Mouse (Mus musculus) forebrain, postnatal 0 days (tissue): Measurements from ENCODE around the gene Olfr49. TPM values are rescaled to one million over a fixed set of nuclear protein-coding genes. Genes with fewer than 3 reads are reported as not detected.
A peak's percentile ranks its signal among the peaks of the same experiment; 100 is the strongest.

Experiments used
- ATAC-seq: fragments of 200-750 bp; cut with Nextera tagmentation; 2 replicates; pipeline ENCODE4 v1.8.0; 2017; ENCODE audit warnings: mild to moderate bottlenecking, moderate library complexity
- DNase-seq: peaks from one replicate; pipeline ENCODE4 v3.0.0-alpha.2; 2015
- H3K27ac ChIP-seq: fragments of 300-500 bp; sonication (generic); 2 replicates; pipeline ENCODE4 v1.5.1; 2014; ENCODE audit warnings: low read depth, mild to moderate bottlenecking, antibody characterized with exemption, low read length, moderate library complexity, mixed read lengths
- H3K27me3 ChIP-seq: fragments of 300-500 bp; sonication (generic); 2 replicates; pipeline ENCODE4 v1.6.1; 2014; ENCODE audit warnings: mild to moderate bottlenecking, low read length, mixed read lengths; ENCODE audit not compliant: insufficient read depth
- H3K36me3 ChIP-seq: fragments of 300-500 bp; sonication (generic); 2 replicates; pipeline ENCODE4 v1.6.1; 2014; ENCODE audit warnings: mild to moderate bottlenecking, moderate library complexity; ENCODE audit not compliant: insufficient read depth
- H3K4me1 ChIP-seq: fragments of 300-500 bp; sonication (generic); 2 replicates; pipeline ENCODE4 v1.6.1; 2014; ENCODE audit warnings: antibody characterized with exemption; ENCODE audit not compliant: insufficient read depth
- H3K4me2 ChIP-seq: fragments of 300-500 bp; sonication (generic); 2 replicates; pipeline ENCODE4 v1.6.1; 2014; ENCODE audit warnings: low read depth, mild to moderate bottlenecking, moderate library complexity
- H3K4me3 ChIP-seq: fragments of 300-500 bp; sonication (generic); 2 replicates; pipeline ENCODE4 v1.5.1; 2014; ENCODE audit warnings: low read depth, low read length, mixed read lengths
- H3K9ac ChIP-seq: fragments of 300-500 bp; sonication (generic); 2 replicates; pipeline ENCODE4 v1.6.1; 2014; ENCODE audit warnings: mild to moderate bottlenecking
- H3K9me3 ChIP-seq: fragments of 300-500 bp; sonication (generic); 2 replicates; pipeline ENCODE4 v1.6.1; 2016; ENCODE audit warnings: low read length
- CTCF ChIP-seq: sonication (generic); IDR thresholded peaks from 2 replicates; pipeline ENCODE4 v1.5.1; 2016; ENCODE audit warnings: antibody characterized with exemption, control low read depth, low read depth
- WGBS: fragments of 180-500 bp; shearing (Covaris S2); extraction: QIAGEN DNeasy Blood & Tissue Kit; methylation state at CpG from one replicate; pipeline ENCODE4 v1.1.7; 2014; 5-methylcytosine and 5-hydroxymethylcytosine counted together
- polyA plus RNA-seq: library from polyadenylated mRNA; unstranded; fragments of >200 nt; fragmentation: Nextera tagmentation; extraction: Ambion mirVana; gene quantifications from 2 replicates; pipeline ENCODE4 v1.2.1, GENCODE M21; 2015
- total RNA-seq: library from RNA; depleted of rRNA; stranded (reverse); fragments of >200 nt; gene quantifications from 2 replicates; pipeline ENCODE4 v1.2.3, GENCODE M21; 2014; rRNA removed

Gene Olfr49
- total RNA-seq (not detected in 2 replicates), polyA plus RNA-seq (0.18 TPM in 1 of 2 replicates, not detected in the other)

DNA sequence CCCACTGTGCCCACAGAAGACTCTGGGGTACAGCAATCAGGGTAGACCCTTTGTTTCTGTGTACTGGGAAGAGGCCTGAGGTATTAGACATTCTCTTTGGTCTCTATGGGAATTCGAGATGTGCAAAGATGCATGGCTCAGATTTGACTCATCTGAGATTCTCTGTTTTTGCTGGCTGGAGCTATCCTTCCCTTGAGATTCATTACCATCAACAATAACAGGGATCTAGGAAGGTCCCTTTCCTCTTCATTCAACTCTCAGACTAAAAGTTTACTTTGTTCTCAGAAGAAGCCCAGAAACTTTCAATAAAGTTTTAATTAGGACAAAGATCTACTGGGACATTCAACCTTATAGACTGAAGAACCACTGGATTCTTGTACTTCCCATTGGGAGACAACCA is at the start of gene Olfr49:
Gene Olfr49 (minus strand): TSS at position 101 of the 400 bp plus-strand sequence.
- no peak for DNase-seq
- whole genome bisulfite sequencing, result 76% methylated on average over 1 of the region's 1 CpGs

DNA sequence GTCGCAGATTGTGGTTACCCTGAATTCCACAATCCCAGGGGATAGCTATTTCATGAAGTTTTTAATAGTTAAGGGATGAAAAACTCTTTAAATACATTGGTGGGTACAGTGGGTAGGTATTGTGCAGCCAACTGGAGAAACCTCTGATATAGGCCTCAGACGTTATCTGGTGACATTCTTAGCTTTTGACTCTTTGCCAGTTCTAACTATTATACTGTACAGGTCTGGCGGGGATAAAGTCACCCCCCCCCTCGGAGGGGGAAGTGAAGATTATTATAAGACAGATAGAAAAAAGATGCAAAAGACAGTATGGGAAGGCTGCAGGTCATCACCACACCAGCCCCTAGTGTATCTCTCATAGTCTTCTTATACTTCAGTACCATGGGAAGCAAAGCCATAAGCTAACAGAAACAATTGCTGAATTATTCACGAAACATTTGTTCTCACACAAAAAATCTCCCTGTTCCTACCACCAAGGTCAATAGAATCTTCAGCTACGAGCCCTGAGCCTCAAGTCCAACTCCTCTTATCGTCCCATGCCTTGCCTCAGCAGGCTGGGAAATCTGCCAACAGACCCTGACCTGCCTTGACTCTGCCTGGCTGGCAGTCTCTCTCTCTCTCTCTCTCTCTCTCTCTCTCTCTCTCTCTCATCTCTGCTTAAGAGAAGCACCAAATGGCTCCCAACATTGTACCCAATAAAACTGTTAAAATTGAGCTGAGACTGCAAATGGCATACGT is 48.9 kb upstream of the Olfr49 start:
- H3K4me1 ChIP-seq, result no peaks in the 10 kb centered on the region
- no peak for TF ChIP-seq CTCF
- H3K36me3 ChIP-seq, result no peaks in the 10 kb centered on the region
- H3K9me3 ChIP-seq, result no peaks in the 10 kb centered on the region
- ATAC-seq (no peak), DNase-seq (no peak)
- H3K9ac ChIP-seq, result no peak overlapping the region
- H3K4me2 ChIP-seq, result no peak overlapping the region
- no peak overlapping the region for H3K4me3 ChIP-seq
- WGBS, result 52% methylated on average over 8 of the region's 8 CpGs
- no peaks in the 10 kb centered on the region for H3K27me3 ChIP-seq
- H3K27ac ChIP-seq, result no peak overlapping the region

More for the DNA sequence above, at the start of gene Olfr49:
- no peak for TF ChIP-seq CTCF
- Histone ChIP-seq H3K36me3 (no peaks in the 10 kb centered on the region), H3K27me3 (no peaks in the 10 kb centered on the region), H3K4me3 (no peak within 1 kb of the TSS), H3K4me1 (no peaks in the 10 kb centered on the region), H3K27ac (no peak within 1 kb of the TSS), H3K4me2 (no peak within 1 kb of the TSS), H3K9ac (no peak within 1 kb of the TSS), H3K9me3 (no peaks in the 10 kb centered on the region)
- ATAC-seq, result no peak

DNA sequence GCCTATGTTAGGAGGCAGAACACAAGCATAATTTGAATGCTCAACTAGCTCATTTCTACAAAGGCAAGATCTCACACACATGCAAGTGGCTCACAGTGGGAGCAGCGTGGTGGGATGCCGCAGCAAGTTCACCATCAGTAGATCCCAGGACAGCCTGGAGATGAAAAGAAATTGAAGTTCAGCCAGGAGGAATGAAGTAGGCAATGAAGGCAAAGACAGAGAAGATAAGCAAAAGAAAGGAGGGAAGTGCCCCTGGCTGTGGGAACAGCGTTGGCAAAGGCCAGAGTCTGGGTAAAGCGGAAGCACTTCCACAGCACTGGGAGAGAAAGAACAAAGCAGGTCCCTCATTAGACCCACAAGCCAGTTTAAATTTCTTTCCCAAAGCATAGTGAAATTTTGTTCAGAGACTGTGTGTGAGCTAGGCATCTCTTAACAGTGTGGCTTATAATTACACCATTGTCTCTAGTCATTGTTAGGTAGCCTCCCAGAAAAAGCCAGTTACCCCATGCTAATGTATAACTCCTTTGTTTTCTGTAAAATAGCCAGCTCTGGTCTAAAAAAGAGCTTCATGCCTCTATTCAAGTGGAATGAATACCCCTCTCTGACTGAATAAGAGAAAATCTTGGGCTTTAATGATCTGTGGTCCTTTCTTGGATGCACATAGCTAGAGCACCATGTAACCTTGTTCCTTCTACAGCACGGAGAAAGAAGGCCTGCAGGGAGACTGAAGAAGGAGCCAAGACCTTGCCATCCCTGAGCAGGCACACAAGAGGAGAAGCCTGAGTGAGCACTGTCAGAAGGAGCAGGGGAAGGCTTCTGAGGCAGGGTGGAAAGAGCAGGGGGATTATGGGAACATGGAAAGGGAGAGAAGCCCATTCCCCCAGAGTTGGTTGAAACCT is 47.7 kb upstream of the Olfr49 start:
- 17% methylated on average over 5 of the region's 5 CpGs for WGBS

DNA sequence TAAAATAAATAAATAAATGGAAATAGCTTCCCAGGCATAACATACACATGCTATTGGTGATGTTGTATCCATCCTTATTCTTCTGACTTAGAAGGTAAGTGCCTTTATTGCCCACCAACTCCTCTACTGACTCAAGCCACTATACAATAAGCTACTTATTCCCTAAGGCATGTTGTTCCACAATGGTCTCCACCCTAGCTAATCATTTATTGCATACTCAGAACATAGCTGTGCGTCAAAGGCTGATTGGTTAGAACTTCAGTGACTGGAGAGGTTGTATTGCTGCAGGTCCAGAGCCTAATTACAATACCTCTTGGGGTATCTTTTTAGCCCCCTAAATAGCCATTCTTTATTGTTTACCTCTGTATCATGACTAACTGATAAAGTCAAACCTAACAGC is 46.4 kb upstream of the Olfr49 start:
- 82% methylated on average over 1 of the region's 1 CpGs for WGBS
- Histone ChIP-seq H3K27ac (no peak overlapping the region), H3K36me3 (no peaks in the 10 kb centered on the region), H3K4me3 (no peak overlapping the region), H3K9ac (no peak overlapping the region), H3K27me3 (no peaks in the 10 kb centered on the region), H3K4me1 (no peaks in the 10 kb centered on the region), H3K4me2 (no peak overlapping the region), H3K9me3 (no peaks in the 10 kb centered on the region)
- TF ChIP-seq CTCF, result no peak
- no peak for DNase-seq
- no peak for ATAC-seq

More for the DNA sequence above, 47.7 kb upstream of the Olfr49 start:
- Histone ChIP-seq H3K9ac (no peak overlapping the region), H3K9me3 (no peaks in the 10 kb centered on the region), H3K4me2 (no peak overlapping the region), H3K27ac (peak overlapping the region; percentile 36; the same call in 1 of the 2 replicates), H3K27me3 (no peaks in the 10 kb centered on the region), H3K36me3 (no peaks in the 10 kb centered on the region), H3K4me1 (no peaks in the 10 kb centered on the region), H3K4me3 (no peak overlapping the region)
- ATAC-seq (peak; percentile 83), DNase-seq (peak; percentile 32)
- TF ChIP-seq CTCF, result no peak

DNA sequence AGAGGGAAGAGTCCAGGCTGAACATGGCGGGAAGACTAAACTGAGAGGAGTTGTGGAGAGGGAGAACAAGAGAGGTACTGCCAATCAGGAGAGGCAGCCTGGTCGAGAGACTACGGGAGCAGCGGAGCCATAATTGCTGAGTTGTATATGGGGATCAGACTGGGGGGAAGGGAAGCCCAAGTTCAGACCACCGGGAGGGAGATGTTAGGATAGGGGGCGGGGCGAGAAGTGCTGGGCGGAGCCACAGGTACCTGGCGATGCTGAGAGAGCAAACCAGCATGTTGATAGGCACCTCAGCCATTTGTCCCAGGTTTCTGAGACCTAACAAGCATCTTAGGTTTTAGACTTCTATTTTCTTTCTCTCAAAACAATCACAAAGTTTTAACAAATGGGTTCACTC is 44.5 kb upstream of the Olfr49 start:
- Histone ChIP-seq H3K4me2 (no peak overlapping the region), H3K27me3 (no peaks in the 10 kb centered on the region), H3K9ac (no peak overlapping the region), H3K27ac (no peak overlapping the region), H3K4me1 (no peaks in the 10 kb centered on the region), H3K9me3 (no peaks in the 10 kb centered on the region), H3K4me3 (no peak overlapping the region), H3K36me3 (no peaks in the 10 kb centered on the region)
- ATAC-seq (no peak), DNase-seq (no peak)
- TF ChIP-seq CTCF, result no peak
- WGBS, result 55% methylated on average over 9 of the region's 9 CpGs

DNA sequence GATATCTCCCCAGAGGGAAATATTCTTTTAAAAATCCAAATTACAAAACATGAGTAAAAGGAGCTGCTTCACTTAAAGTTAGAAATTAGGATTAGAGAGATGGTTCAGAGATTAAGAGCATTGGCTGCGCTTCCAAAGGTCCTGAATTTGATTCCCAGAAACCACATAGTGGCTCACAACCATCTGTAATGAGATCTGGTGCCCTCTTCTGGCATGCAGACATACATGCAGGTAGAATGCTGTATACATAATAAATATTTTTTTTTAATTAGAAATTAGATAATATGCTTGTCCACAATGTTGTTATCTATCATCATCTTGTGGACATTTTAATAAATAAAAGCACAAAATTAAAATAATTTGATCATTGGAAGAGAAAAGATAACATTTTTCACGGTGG is 43.8 kb upstream of the Olfr49 start:
- Histone ChIP-seq H3K27ac (no peak overlapping the region), H3K36me3 (no peaks in the 10 kb centered on the region), H3K27me3 (no peaks in the 10 kb centered on the region), H3K4me2 (no peak overlapping the region), H3K9me3 (no peaks in the 10 kb centered on the region), H3K4me3 (no peak overlapping the region), H3K9ac (no peak overlapping the region), H3K4me1 (no peaks in the 10 kb centered on the region)
- no peak for DNase-seq
- TF ChIP-seq CTCF, result peak; percentile 30; the same call in 1 of the 2 replicates
- ATAC-seq, result no peak
- 91% methylated on average over 2 of the region's 2 CpGs for WGBS

DNA sequence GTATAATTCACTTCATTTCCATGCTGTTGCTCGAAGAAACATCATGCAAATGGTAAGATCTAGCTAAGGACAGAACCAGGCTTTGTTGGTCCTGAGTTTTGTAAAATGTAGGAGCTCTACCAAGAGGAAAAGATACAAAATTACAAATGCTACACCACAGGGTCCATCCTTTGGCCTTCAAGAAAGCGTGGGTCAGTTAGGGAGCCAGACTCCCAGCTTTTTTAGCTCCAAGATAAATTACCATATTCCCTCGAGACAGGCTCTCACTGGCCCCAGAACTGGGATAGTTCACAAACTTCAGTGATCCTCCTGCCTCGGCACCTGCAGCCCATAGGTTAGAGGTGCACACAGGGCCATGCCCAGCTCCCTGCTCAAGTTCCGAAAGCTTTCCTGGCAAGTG is 39.7 kb upstream of the Olfr49 start:
- no peak for ATAC-seq
- Histone ChIP-seq H3K27ac (no peak overlapping the region), H3K4me3 (no peak overlapping the region), H3K4me2 (no peak overlapping the region), H3K27me3 (no peaks in the 10 kb centered on the region), H3K9me3 (no peaks in the 10 kb centered on the region), H3K4me1 (no peaks in the 10 kb centered on the region), H3K36me3 (no peaks in the 10 kb centered on the region), H3K9ac (no peak overlapping the region)
- TF ChIP-seq CTCF, result no peak
- DNase-seq, result no peak
- 87% methylated on average over 5 of the region's 5 CpGs for WGBS
